Comparison of ENCODE assay signal across 14 mouse cellular contexts in the genomic region with DNA sequence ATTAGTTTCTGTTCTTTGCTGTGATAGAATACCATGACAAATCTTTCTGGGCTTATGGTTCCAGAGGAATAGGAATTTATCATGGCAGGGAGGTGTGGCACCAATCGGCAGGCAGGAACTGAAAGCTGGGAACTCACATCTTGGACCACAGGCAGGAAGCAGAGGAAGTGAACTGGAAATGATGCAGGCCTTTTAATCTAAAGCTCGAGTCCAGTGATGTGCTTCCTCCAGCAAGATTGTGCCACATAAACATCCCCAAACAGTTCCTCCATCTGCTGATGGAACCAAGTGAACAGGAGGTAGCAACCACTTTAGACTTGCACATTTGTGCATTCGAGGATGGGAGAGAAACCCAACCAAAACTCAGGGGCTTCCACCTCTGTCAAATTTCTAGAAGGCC. TPM values are rescaled to one million over a fixed set of nuclear protein-coding genes. Genes with fewer than 3 reads are reported as not detected.
DNase-seq lines count a peak whose midpoint lies in the region; ATAC-seq and TF ChIP-seq lines count a peak whose summit lies in the region.
"Had no signal": no experiment of that assay in that cellular context is flagged by ENCODE, and none has a peak within 500 bp of the region (broad histone marks: within the 10 kb centered on the region; RNA-seq: fewer than 3 reads in every experiment).

No protein-coding gene starts in this region.

- intact Hi-C loops in heart, adult 2 months (cut with DNase I): no loop called here
- intact Hi-C loops in heart, postnatal 36 days (cut with DNase I): no loop called here

- no peak overlapping the region for H3K4me3 ChIP-seq in heart, adult 2 months
- H3K4me3 ChIP-seq in liver, postnatal 0 days (ENCODE audit: low read depth, low read length): no peak overlapping the region
- H3K4me3 ChIP-seq: forebrain, embryonic 13.5 days; intestine, embryonic 15.5 days had no signal

- no peak overlapping the region for H3K9ac ChIP-seq in heart, adult 2 months (ENCODE audit: low read depth, low read length)
- H3K9ac ChIP-seq in liver, postnatal 0 days (replicated peaks): no peak overlapping the region
- H3K9ac ChIP-seq: forebrain, embryonic 13.5 days; intestine, embryonic 15.5 days had no signal

- H3K36me3 ChIP-seq in heart, adult 2 months (ENCODE audit: control insufficient read depth, insufficient read depth, low read length): peaks cover 16% of the 10 kb centered on the region
- no peaks in the 10 kb centered on the region for H3K36me3 ChIP-seq in liver, postnatal 0 days (replicated peaks; ENCODE audit: insufficient read depth, low read length)
- H3K36me3 ChIP-seq: G1E; intestine, embryonic 15.5 days had no signal

- 38% methylated on average over 3 of the region's 3 CpGs for WGBS in heart, adult 2 months
- 25% methylated on average over 3 of the region's 3 CpGs for WGBS in liver, postnatal 0 days (ENCODE audit: insufficient replicate concordance)

- H3K27me3 ChIP-seq in heart, adult 2 months (ENCODE audit: control insufficient read depth, insufficient read depth, low read length): no peaks in the 10 kb centered on the region
- H3K27me3 ChIP-seq in liver, postnatal 0 days (ENCODE audit: insufficient read depth, low read length): no peaks in the 10 kb centered on the region
- H3K27me3 ChIP-seq: forebrain, embryonic 13.5 days; intestine, embryonic 15.5 days had no signal

- H3K79me2 ChIP-seq in heart, adult 2 months (replicated peaks; ENCODE audit: control insufficient read depth, insufficient read depth, low read length): no peaks in the 10 kb centered on the region

- peak in 1 of 2 experiments; percentile 35 for DNase-seq in heart, adult 2 months
- DNase-seq in heart, postnatal 36 days: no peak
- DNase-seq in liver, postnatal 0 days: no peak
- no peak for DNase-seq in liver
- peak; percentile 37 for DNase-seq in lung, postnatal 14 days
- no peak for DNase-seq in embryo, embryonic 10.5 days (ENCODE audit: low spot score)
- no peak for DNase-seq in cerebellum, adult 11 months
- no peak for DNase-seq in left cerebral cortex, adult 8-10 months (ENCODE audit: low spot score in 2 of 2)
- DNase-seq: cerebellum, adult 9-11 months; thymus, adult 2 months had no signal

- H3K9me3 ChIP-seq in liver, postnatal 0 days (ENCODE audit: low read length): no peaks in the 10 kb centered on the region
- H3K9me3 ChIP-seq: forebrain, embryonic 13.5 days; G1E; intestine, embryonic 15.5 days had no signal

- TF ChIP-seq EP300 in heart, adult 2 months (IDR thresholded peaks at IDR 0.05; ENCODE audit: insufficient read depth, low read depth, low read length): no peak
- peak; percentile 45; the same call in 1 of the 2 replicates for TF ChIP-seq EP300 in liver, postnatal 0 days (IDR thresholded peaks at IDR 0.05; ENCODE audit: low read depth)

- H3K4me1 ChIP-seq in heart, adult 2 months (ENCODE audit: control insufficient read depth, insufficient read depth, low read length): peaks cover 9% of the 10 kb centered on the region
- H3K4me1 ChIP-seq in liver, postnatal 0 days (ENCODE audit: insufficient read depth): peaks cover 6% of the 10 kb centered on the region
- H3K4me1 ChIP-seq: forebrain, embryonic 13.5 days; intestine, embryonic 15.5 days had no signal

- H3K27ac ChIP-seq in heart, adult 2 months: peak overlapping the region; percentile 26
- peak overlapping the region; percentile 51; the same call in 1 of the 2 replicates for H3K27ac ChIP-seq in liver, postnatal 0 days (ENCODE audit: low read depth)
- H3K27ac ChIP-seq: forebrain, embryonic 13.5 days; intestine, embryonic 15.5 days had no signal

- TF ChIP-seq CTCF in heart, adult 2 months (IDR thresholded peaks at IDR 0.05): no peak
- 0 out of 2 replicates have a peak, but pooled peaks have one; percentile 2 for TF ChIP-seq CTCF in liver, postnatal 0 days (IDR thresholded peaks at IDR 0.05; ENCODE audit: low read depth)

- no peak overlapping the region; the same call in 1 of the 2 replicates for H3K4me2 ChIP-seq in liver, postnatal 0 days (ENCODE audit: low read depth, low read length)
- H3K4me2 ChIP-seq: forebrain, embryonic 13.5 days; intestine, embryonic 15.5 days had no signal

- ATAC-seq in liver, postnatal 0 days: 0 out of 2 replicates have a peak, but pooled peaks have one; percentile 21
- ATAC-seq: forebrain, embryonic 13.5 days; intestine, embryonic 15.5 days had no signal

- no peak for TF ChIP-seq POLR2A in heart, adult 2 months (IDR thresholded peaks at IDR 0.05; ENCODE audit: insufficient read depth, low read depth, low read length)

RNA-seq across cellular contexts. Expression of a gene that starts 12.6 kb away (rescaled TPM):
- total RNA-seq in heart, adult 2 months (2021): 10 to 100 TPM; 12.9 to 15.3 TPM
- 10.8 and 18.8 TPM in 2 replicates for polyA plus RNA-seq in heart, adult 2 months (2012; rRNA removed)
- total RNA-seq in heart, postnatal 36 days (2021): 10 to 100 TPM; 14.3 to 15.1 TPM
- polyA plus RNA-seq in liver, postnatal 0 days (2015; fragmentation: Nextera tagmentation; extraction: Ambion mirVana): 5.2 and 5.6 TPM in 2 replicates
- total RNA-seq in left cerebral cortex, adult 8-10 months (2022): 10 to 100 TPM; 38.4 to 43.1 (median 40.7) TPM

RNA-seq across cellular contexts. Expression of a gene that starts 28.0 kb away (rescaled TPM):
- under 1 TPM in 1 of 2 experiments, not detected in 1; 0.27 TPM for total RNA-seq in heart, adult 2 months (2021)
- polyA plus RNA-seq in heart, adult 2 months (2012; rRNA removed): not detected in 2 replicates
- under 1 TPM in 1 of 2 experiments, not detected in 1; 0.30 TPM for total RNA-seq in heart, postnatal 36 days (2021)
- polyA plus RNA-seq in liver, postnatal 0 days (2015; fragmentation: Nextera tagmentation; extraction: Ambion mirVana): 0.67 and 1.2 TPM in 2 replicates
- under 1 TPM; 0.58 to 0.82 (median 0.59) TPM for total RNA-seq in left cerebral cortex, adult 8-10 months (2022)
- polyA plus RNA-seq: embryonic facial prominence, embryonic 11.5 days; forebrain, embryonic 13.5 days; G1E had no signal
